Mouse (Mus musculus): ENCODE measurements around the gene Actl6b. TPM values are rescaled to one million over a fixed set of nuclear protein-coding genes. Genes with fewer than 3 reads are reported as not detected.
A peak's percentile ranks its signal among the peaks of the same experiment; 100 is the strongest.

Actl6b gene
- polyA plus RNA-seq, 1 experiment = not detected

GRCm38 (mm10) chr5:137525511-137525910, 27.8 kb upstream of the Actl6b start:
- no peak overlapping the region for H3K27ac ChIP-seq (ENCODE audit: control insufficient read depth, insufficient read depth, low read depth, low read length, poor library complexity)
- no peak overlapping the region for H3K4me3 ChIP-seq (replicated peaks; ENCODE audit: control insufficient read depth, low read depth, low read length)
- H3K4me1 ChIP-seq (ENCODE audit: control insufficient read depth, insufficient read depth, low read length) = no peaks in the 10 kb centered on the region; the same call in 1 of the 2 replicates
- 79% methylated on average over 16 of the region's 16 CpGs for WGBS
- no peak for TF ChIP-seq POLR2A (IDR thresholded peaks at IDR 0.05; ENCODE audit: borderline replicate concordance, control insufficient read depth, low read depth, low read length)
- no peak for TF ChIP-seq CTCF (IDR thresholded peaks at IDR 0.05; ENCODE audit: control insufficient read depth, insufficient read depth, low read length)

DNA sequence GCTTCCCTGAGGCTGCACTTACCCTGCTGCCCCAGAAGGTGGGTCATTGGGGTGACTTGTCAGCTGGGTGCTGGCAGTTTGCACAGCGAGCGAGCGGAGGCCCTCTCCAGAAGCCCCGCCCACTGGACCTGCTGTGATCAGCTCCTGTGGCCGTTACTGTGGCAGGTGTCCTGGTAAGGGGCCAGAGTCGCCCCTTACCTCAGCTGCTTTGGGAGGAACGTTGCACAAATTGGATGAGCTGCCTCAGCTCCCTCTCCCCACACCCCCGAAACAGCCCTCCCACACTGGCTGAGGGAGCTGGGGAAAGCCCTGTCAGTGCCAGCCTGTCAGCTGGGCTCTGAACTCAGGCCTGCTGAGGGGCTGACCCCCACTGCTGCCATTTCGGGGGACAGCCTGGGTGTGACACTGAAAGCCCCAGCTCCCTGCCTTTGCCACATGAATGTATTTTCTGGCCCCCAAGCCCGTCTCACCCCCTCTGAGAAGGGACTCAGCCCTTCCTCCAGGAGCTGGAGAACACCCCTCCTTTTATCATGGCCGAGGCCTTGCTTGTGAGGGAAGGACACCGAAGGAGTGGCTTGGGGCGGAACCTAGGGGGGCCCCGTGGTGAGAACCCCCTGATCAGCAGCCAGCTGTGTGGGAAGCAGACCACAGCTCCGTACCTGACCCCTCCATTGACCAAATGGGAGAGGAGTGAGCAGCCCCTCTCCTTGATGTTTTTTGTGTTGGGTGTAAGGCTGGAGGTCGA, 27.0 kb upstream of the Actl6b start:
- Histone ChIP-seq H3K4me1 (ENCODE audit: control insufficient read depth, insufficient read depth, low read length) (no peaks in the 10 kb centered on the region; the same call in 1 of the 2 replicates), H3K4me3 (replicated peaks; ENCODE audit: control insufficient read depth, low read depth, low read length) (no peak overlapping the region), H3K27ac (ENCODE audit: control insufficient read depth, insufficient read depth, low read depth, low read length, poor library complexity) (peak overlapping the region; percentile 24; the same call in 1 of the 2 replicates)
- 39% methylated on average over 16 of the region's 16 CpGs for WGBS
- TF ChIP-seq CTCF (IDR thresholded peaks at IDR 0.05; ENCODE audit: control insufficient read depth, insufficient read depth, low read length) = no peak
- no peak for TF ChIP-seq POLR2A (IDR thresholded peaks at IDR 0.05; ENCODE audit: borderline replicate concordance, control insufficient read depth, low read depth, low read length)

GRCm38 (mm10) chr5:137527413-137527812, 25.9 kb upstream of the Actl6b start:
- TF ChIP-seq POLR2A (IDR thresholded peaks at IDR 0.05; ENCODE audit: borderline replicate concordance, control insufficient read depth, low read depth, low read length) (no peak), CTCF (IDR thresholded peaks at IDR 0.05; ENCODE audit: control insufficient read depth, insufficient read depth, low read length) (no peak)
- no peak overlapping the region for H3K27ac ChIP-seq (ENCODE audit: control insufficient read depth, insufficient read depth, low read depth, low read length, poor library complexity)
- no peak overlapping the region for H3K4me3 ChIP-seq (replicated peaks; ENCODE audit: control insufficient read depth, low read depth, low read length)
- H3K4me1 ChIP-seq (ENCODE audit: control insufficient read depth, insufficient read depth, low read length) = no peaks in the 10 kb centered on the region; the same call in 1 of the 2 replicates
- WGBS = 78% methylated on average over 1 of the region's 1 CpGs

GRCm38 (mm10) chr5:137528247-137528968, 24.9 kb upstream of the Actl6b start:
- no peaks in the 10 kb centered on the region; the same call in 1 of the 2 replicates for H3K4me1 ChIP-seq (ENCODE audit: control insufficient read depth, insufficient read depth, low read length)
- no peak overlapping the region; the same call in 1 of the 2 replicates for H3K27ac ChIP-seq (ENCODE audit: control insufficient read depth, insufficient read depth, low read depth, low read length, poor library complexity)
- TF ChIP-seq POLR2A (IDR thresholded peaks at IDR 0.05; ENCODE audit: borderline replicate concordance, control insufficient read depth, low read depth, low read length) (peak; percentile 19; the same call in 1 of the 2 replicates), CTCF (IDR thresholded peaks at IDR 0.05; ENCODE audit: control insufficient read depth, insufficient read depth, low read length) (no peak)
- WGBS = 83% methylated on average over 22 of the region's 22 CpGs
- H3K4me3 ChIP-seq (replicated peaks; ENCODE audit: control insufficient read depth, low read depth, low read length) = no peak overlapping the region

DNA sequence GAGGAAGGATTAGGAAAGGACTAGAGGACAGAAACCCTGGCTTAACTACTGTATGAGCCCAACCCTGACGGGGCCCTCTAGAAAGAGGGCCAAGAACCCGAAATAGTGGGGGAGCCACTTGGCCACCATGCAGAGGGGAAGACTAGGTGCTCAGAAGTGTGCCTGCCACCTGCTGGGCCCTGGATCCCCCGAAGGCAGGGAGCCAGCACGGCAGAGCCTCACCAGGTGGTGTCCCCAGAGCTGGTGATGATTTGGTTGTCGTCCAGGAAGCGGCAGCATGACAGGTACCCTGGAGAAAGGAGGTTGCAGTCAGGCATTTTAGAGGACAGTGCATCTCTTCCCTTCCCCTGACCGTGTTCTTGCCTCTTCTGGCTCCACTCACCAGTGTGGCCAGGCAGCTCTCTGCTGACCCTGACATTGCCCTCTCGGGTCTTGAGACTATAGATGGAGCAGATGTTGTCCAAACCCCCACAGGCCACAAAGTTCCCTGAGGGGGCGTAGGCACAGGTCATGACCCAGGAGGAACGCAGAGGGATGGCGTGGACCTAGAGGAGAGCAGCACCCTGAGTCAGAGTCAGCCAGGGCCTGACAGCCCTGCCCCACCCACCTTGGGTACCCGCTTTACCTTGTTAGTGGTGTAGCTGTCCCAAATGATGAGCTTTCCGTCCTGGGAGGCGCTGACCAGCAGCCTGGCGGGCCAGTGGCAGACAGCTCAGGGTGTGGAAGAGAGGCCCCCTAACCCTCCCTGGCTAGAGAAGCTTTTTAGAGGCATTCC, 23.9 kb upstream of the Actl6b start:
- Histone ChIP-seq H3K27ac (ENCODE audit: control insufficient read depth, insufficient read depth, low read depth, low read length, poor library complexity) (no peak overlapping the region), H3K4me3 (replicated peaks; ENCODE audit: control insufficient read depth, low read depth, low read length) (no peak overlapping the region), H3K4me1 (ENCODE audit: control insufficient read depth, insufficient read depth, low read length) (no peaks in the 10 kb centered on the region; the same call in 1 of the 2 replicates)
- 81% methylated on average over 15 of the region's 15 CpGs for WGBS
- TF ChIP-seq POLR2A (IDR thresholded peaks at IDR 0.05; ENCODE audit: borderline replicate concordance, control insufficient read depth, low read depth, low read length) (no peak), CTCF (IDR thresholded peaks at IDR 0.05; ENCODE audit: control insufficient read depth, insufficient read depth, low read length) (no peak)

DNA sequence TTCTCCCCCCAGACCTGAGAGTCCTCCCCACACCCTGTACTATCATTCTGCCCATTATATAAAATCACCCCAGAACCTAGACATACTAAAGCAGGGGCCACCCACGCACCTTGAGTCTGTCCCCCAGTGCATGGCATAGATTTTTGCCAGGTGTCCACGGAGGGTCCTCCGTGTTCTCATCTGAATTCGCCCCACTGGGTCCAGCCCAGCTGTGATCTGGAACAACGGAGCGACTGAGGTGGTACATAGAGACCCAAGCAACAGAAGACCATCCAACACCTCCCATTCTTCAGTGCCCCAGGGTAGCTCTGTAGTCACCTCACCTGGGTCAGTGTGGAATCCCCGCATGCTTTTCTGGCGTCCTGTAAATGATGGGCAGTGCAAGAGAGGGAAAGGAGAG, 23.2 kb upstream of the Actl6b start:
- 89% methylated on average over 8 of the region's 8 CpGs for WGBS
- TF ChIP-seq POLR2A (IDR thresholded peaks at IDR 0.05; ENCODE audit: borderline replicate concordance, control insufficient read depth, low read depth, low read length) (no peak), CTCF (IDR thresholded peaks at IDR 0.05; ENCODE audit: control insufficient read depth, insufficient read depth, low read length) (no peak)
- H3K4me1 ChIP-seq (ENCODE audit: control insufficient read depth, insufficient read depth, low read length) = no peaks in the 10 kb centered on the region; the same call in 1 of the 2 replicates
- no peak overlapping the region for H3K27ac ChIP-seq (ENCODE audit: control insufficient read depth, insufficient read depth, low read depth, low read length, poor library complexity)
- H3K4me3 ChIP-seq (replicated peaks; ENCODE audit: control insufficient read depth, low read depth, low read length) = peak overlapping the region; percentile 71

GRCm38 (mm10) chr5:137530588-137531413, 22.5 kb upstream of the Actl6b start:
- Histone ChIP-seq H3K4me1 (ENCODE audit: control insufficient read depth, insufficient read depth, low read length) (no peaks in the 10 kb centered on the region; the same call in 1 of the 2 replicates), H3K27ac (ENCODE audit: control insufficient read depth, insufficient read depth, low read depth, low read length, poor library complexity) (peak overlapping the region; percentile 80), H3K4me3 (replicated peaks; ENCODE audit: control insufficient read depth, low read depth, low read length) (peak overlapping the region; percentile 75)
- TF ChIP-seq CTCF (IDR thresholded peaks at IDR 0.05; ENCODE audit: control insufficient read depth, insufficient read depth, low read length) (no peak), POLR2A (IDR thresholded peaks at IDR 0.05; ENCODE audit: borderline replicate concordance, control insufficient read depth, low read depth, low read length) (no peak)
- 3% methylated on average over 46 of the region's 46 CpGs for WGBS
